In the genomic region with DNA sequence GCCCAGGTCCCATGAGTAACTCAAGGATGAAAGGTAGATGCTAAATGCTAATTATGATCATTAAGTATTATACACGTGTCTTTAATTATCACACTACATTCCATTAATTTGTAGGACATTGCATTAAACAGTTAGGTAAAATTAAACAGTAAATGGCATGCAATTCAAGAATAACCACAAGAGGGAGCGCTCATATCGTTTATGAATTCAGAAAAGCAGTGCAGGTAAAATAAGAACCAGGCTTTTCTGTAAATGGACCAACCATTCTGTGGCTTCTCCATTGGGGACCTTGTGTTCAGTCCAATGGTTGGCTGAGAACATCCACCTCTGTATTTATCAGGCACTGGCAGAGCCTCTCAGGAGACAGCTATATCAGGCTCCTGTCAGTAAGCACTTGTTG, we compare ENCODE assay signal across 8 mouse cellular contexts. TPM values are rescaled to one million over a fixed set of nuclear protein-coding genes. Genes with fewer than 3 reads are reported as not detected.
DNase-seq lines count a peak whose midpoint lies in the region; ATAC-seq and TF ChIP-seq lines count a peak whose summit lies in the region.

No protein-coding gene starts in this region.

- no peaks in the 10 kb centered on the region for H3K4me1 ChIP-seq in kidney, postnatal 0 days (replicated peaks; ENCODE audit: insufficient read depth, low read length)
- peaks cover 11% of the 10 kb centered on the region for H3K4me1 ChIP-seq in E14TG2a.4 (replicated peaks; ENCODE audit: low read depth, low read length)

- peak; percentile 78 for TF ChIP-seq CTCF in kidney, postnatal 0 days (IDR thresholded peaks at IDR 0.05; ENCODE audit: low read depth)
- peak; percentile 80 for TF ChIP-seq CTCF in E14TG2a.4 (conservative IDR thresholded peaks at IDR 0.05; ENCODE audit: low read length)
- peak; percentile 87 for TF ChIP-seq CTCF in layer of hippocampus, adult 2 months (conservative IDR thresholded peaks at IDR 0.05)

- H3K4me2 ChIP-seq in kidney, postnatal 0 days (ENCODE audit: low read length), result no peak overlapping the region

- no peaks in the 10 kb centered on the region for H3K9me3 ChIP-seq in kidney, postnatal 0 days (replicated peaks; ENCODE audit: low read length)
- H3K9me3 ChIP-seq in E14TG2a.4 (ENCODE audit: low read length), result no peaks in the 10 kb centered on the region

- H3K9ac ChIP-seq in kidney, postnatal 0 days (ENCODE audit: low read depth, low read length), result no peak overlapping the region

- H3K36me3 ChIP-seq in kidney, postnatal 0 days (ENCODE audit: insufficient read depth, low read length), result no peaks in the 10 kb centered on the region
- H3K36me3 ChIP-seq in E14TG2a.4 (ENCODE audit: insufficient read depth, low read length), result no peaks in the 10 kb centered on the region

- ATAC-seq in kidney, postnatal 0 days (replicated peaks; ENCODE audit: low FRiP score, low read depth), result no peak
- no peak; the same call in 1 of the 2 replicates for ATAC-seq in megakaryocyte-erythroid progenitor cell, adult 5-6 weeks (replicated peaks; ENCODE audit: low FRiP score, low TSS enrichment, poor library complexity, severe bottlenecking)

- no peak overlapping the region for H3K4me3 ChIP-seq in kidney, postnatal 0 days (replicated peaks; ENCODE audit: low read depth, low read length)
- no peak overlapping the region for H3K4me3 ChIP-seq in E14TG2a.4 (replicated peaks; ENCODE audit: low read length)
- H3K4me3 ChIP-seq in layer of hippocampus, adult 2 months, result no peak overlapping the region

- peak; percentile 64 for DNase-seq in kidney, postnatal 0 days (ENCODE audit: low spot score)
- DNase-seq in kidney, adult 11 months, result no peak
- DNase-seq in ZHBTc4 (ENCODE audit: low read depth, low spot score), result peak; percentile 43
- DNase-seq in layer of hippocampus, adult 2 months (ENCODE audit: low spot score in 2 of 2), result peak; percentile 14 to 61
- no peak for DNase-seq in gastrocnemius, adult 8-10 months (ENCODE audit: low spot score in 2 of 2)
- DNase-seq in urinary bladder, postnatal 14 days (ENCODE audit: low spot score), result no peak

- H3K27me3 ChIP-seq in kidney, postnatal 0 days (ENCODE audit: insufficient read depth, low read length), result no peaks in the 10 kb centered on the region
- no peaks in the 10 kb centered on the region for H3K27me3 ChIP-seq in E14TG2a.4 (ENCODE audit: insufficient read depth, low read length)

- 2% methylated on average over 3 of the region's 3 CpGs for WGBS in kidney, postnatal 0 days

- no peak overlapping the region for H3K27ac ChIP-seq in kidney, postnatal 0 days
- H3K27ac ChIP-seq in layer of hippocampus, adult 2 months, result no peak overlapping the region

RNA-seq across cellular contexts. Expression of a gene that starts 25.2 kb away (rescaled TPM):
- polyA plus RNA-seq in kidney, postnatal 0 days (2015; fragmentation: Nextera tagmentation; extraction: Ambion mirVana), result 8.1 and 9.1 TPM in 2 replicates
- total RNA-seq in layer of hippocampus, adult 2 months (2021), result 1 to 10 TPM; 2.4 to 2.5 TPM
- total RNA-seq in megakaryocyte-erythroid progenitor cell, adult 5-6 weeks (2014; fragmentation: Nextera tagmentation), result 0.40 TPM in 1 of 2 replicates, not detected in the other
- total RNA-seq in megakaryocyte-erythroid progenitor cell, adult 5-6 weeks (2017), result 0.42 TPM in 1 of 2 replicates, not detected in the other
- total RNA-seq in gastrocnemius, adult 8-10 months (2022), result not detected

Comparison
In these comparisons a context has a peak if more than half of its experiments do, and no peak if none do; other contexts are left out.
1. DNase-seq: peak in kidney, postnatal 0 days (single experiment), ZHBTc4 (single experiment) and layer of hippocampus, adult 2 months (2 of 2); none in kidney, adult 11 months (single experiment), gastrocnemius, adult 8-10 months (0 of 2) and urinary bladder, postnatal 14 days (single experiment).
2. Peak in every context shown above with its lines, with median percentiles within 50 percentile points of each other: CTCF ChIP-seq.